Mouse (Mus musculus) embryonic facial prominence, embryonic 11.5 days (tissue): ENCODE measurements around the gene Rp9. TPM values are rescaled to one million over a fixed set of nuclear protein-coding genes. Genes with fewer than 3 reads are reported as not detected.
A peak's percentile ranks its signal among the peaks of the same experiment; 100 is the strongest.

Source experiments
- ATAC-seq: fragments of 200-750 bp; cut with Nextera tagmentation; replicated peaks from 2 replicates; pipeline ENCODE4 v1.8.0; 2017; ENCODE audit warnings: low read depth; ENCODE audit not compliant: insufficient number of reproducible peaks, low FRiP score, low TSS enrichment
- DNase-seq: peaks from one replicate; pipeline ENCODE4 v3.0.0-alpha.2; 2015; ENCODE audit warnings: low spot score
- H3K27ac ChIP-seq: fragments of 300-500 bp; sonication (generic); replicated peaks from 2 replicates; pipeline ENCODE4 v1.5.1; 2014; ENCODE audit warnings: mild to moderate bottlenecking, low read depth, low read length, control low read depth
- H3K27me3 ChIP-seq: fragments of 300-500 bp; sonication (generic); 2 replicates; pipeline ENCODE4 v1.6.1; 2014; ENCODE audit warnings: mild to moderate bottlenecking, low read length, moderate library complexity, mixed read lengths; ENCODE audit not compliant: control insufficient read depth, insufficient read depth
- H3K36me3 ChIP-seq: fragments of 300-500 bp; sonication (generic); replicated peaks from 2 replicates; pipeline ENCODE4 v1.6.1; 2014; ENCODE audit warnings: low read depth, mild to moderate bottlenecking, low read length, moderate library complexity, mixed read lengths; ENCODE audit not compliant: control insufficient read depth, insufficient read depth
- H3K4me1 ChIP-seq: fragments of 300-500 bp; sonication (generic); 2 replicates; pipeline ENCODE4 v1.6.1; 2014; ENCODE audit warnings: low read length, mixed read lengths; ENCODE audit not compliant: control insufficient read depth, insufficient read depth
- H3K4me2 ChIP-seq: fragments of 300-500 bp; sonication (generic); 2 replicates; pipeline ENCODE4 v1.6.1; 2014; ENCODE audit warnings: low read depth, mild to moderate bottlenecking, control low read depth, low read length, moderate library complexity
- H3K4me3 ChIP-seq: fragments of 300-500 bp; sonication (generic); 2 replicates; pipeline ENCODE4 v1.5.1; 2014; ENCODE audit warnings: low read depth, low read length, control low read depth
- H3K9ac ChIP-seq: fragments of 300-500 bp; sonication (generic); replicated peaks from 2 replicates; pipeline ENCODE4 v1.6.1; 2014; ENCODE audit warnings: mild to moderate bottlenecking, control low read depth, low read length
- H3K9me3 ChIP-seq: fragments of 300-500 bp; sonication (generic); replicated peaks from 2 replicates; pipeline ENCODE4 v1.6.1; 2016; ENCODE audit warnings: mild to moderate bottlenecking, low read length, inconsistent platforms, mixed read lengths; ENCODE audit not compliant: control insufficient read depth
- WGBS: fragments of 180-500 bp; shearing (Covaris S2); extraction: QIAGEN DNeasy Blood & Tissue Kit; methylation state at CpG from one replicate; pipeline ENCODE4 v1.1.7; 2014; 5-methylcytosine and 5-hydroxymethylcytosine counted together
- polyA plus RNA-seq: library from polyadenylated mRNA; unstranded; fragments of >200 nt; fragmentation: Nextera tagmentation; extraction: Ambion mirVana; gene quantifications from 2 replicates; pipeline ENCODE4 v1.2.1, GENCODE M21; 2014

Gene Rp9
- polyA plus RNA-seq, 1 experiment from 2014 or later: 56.1 TPM

DNA sequence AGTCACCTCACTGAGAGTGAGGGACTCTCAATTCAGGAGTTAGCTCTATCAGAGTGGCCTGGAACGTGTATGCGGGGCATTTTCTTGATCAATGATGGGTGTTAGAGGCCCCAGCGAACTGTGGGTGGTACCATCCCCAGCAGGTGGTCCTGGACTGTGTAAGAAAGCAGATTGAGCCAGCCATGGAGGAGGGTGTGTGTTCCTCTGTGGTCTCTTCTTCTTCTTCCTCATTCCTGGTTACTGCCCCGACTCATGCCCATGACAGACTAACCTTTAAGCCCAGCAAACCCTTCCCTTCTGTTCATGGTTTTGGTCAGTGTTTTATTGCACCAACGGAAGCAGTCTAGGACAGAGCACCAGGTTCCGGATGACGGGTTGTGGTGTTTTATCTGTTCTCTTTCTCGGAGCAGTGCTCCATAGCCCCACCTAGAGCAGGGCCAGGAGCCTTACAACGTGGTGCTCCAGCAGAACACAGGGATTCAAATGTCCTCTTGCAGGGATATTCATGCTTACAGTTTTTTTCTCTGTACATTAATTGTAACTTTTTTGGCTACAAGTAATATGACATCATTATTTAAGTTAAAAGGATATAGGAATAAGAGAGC, 24.8 kb upstream of the Rp9 start:
- Histone ChIP-seq H3K27me3 (no peaks in the 10 kb centered on the region), H3K27ac (no peak overlapping the region), H3K9me3 (no peaks in the 10 kb centered on the region), H3K4me3 (no peak overlapping the region), H3K4me1 (no peaks in the 10 kb centered on the region), H3K36me3 (no peaks in the 10 kb centered on the region), H3K4me2 (no peak overlapping the region), H3K9ac (no peak overlapping the region)
- 87% methylated on average over 9 of the region's 9 CpGs for WGBS
- no peak for DNase-seq
- no peak for ATAC-seq

DNA sequence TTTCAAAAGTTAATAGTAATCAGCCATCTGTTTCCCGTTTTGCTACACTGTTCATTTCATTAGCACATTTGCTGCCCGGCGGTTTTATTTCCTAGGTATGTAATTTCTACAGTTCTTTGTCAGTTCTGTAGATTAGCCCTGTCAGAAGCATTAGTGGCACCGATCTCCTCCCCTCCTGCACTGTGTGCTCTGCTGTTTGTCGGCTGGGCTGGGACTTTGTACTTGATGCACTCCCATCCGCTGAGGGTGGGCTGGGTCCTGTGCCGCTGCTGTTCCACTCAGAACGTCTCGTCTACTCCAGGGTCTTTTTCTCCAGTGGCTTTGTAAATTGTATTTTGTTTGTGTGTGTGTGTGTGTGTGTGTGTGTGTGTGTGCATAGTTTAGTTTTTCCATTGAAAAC, 19.4 kb upstream of the Rp9 start:
- DNase-seq (no peak), ATAC-seq (no peak)
- WGBS: 59% methylated on average over 9 of the region's 9 CpGs

DNA sequence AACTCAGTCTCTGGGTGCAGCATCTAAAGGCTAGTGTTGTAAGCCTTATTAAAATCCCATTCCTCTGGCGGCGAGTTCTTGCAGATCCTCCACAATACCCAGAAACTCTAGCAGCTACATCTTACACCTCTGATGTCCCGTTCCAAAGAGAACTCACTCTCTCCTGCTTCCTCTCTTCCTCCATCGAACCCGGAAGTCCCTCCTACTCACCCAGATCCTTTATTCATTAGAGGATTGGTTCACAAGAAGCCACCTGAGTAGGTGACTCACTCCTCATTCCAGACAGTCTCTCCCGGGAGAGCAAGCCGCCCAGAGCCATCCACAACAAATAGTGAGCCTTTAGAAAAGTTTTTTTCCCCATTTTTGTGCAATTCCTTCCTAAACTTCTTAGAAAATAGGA, 16.7 kb upstream of the Rp9 start:
- DNase-seq (no peak), ATAC-seq (no peak)
- H3K4me2 ChIP-seq: no peak overlapping the region
- no peaks in the 10 kb centered on the region for H3K27me3 ChIP-seq
- WGBS: 85% methylated on average over 7 of the region's 7 CpGs
- no peak overlapping the region for H3K9ac ChIP-seq
- H3K4me1 ChIP-seq: no peaks in the 10 kb centered on the region
- no peaks in the 10 kb centered on the region for H3K36me3 ChIP-seq
- no peak overlapping the region for H3K27ac ChIP-seq
- H3K4me3 ChIP-seq: no peak overlapping the region
- H3K9me3 ChIP-seq: no peaks in the 10 kb centered on the region

More for the DNA sequence above, 19.4 kb upstream of the Rp9 start:
- Histone ChIP-seq H3K9ac (no peak overlapping the region), H3K4me2 (no peak overlapping the region), H3K4me1 (no peaks in the 10 kb centered on the region), H3K27ac (no peak overlapping the region), H3K9me3 (no peaks in the 10 kb centered on the region), H3K27me3 (no peaks in the 10 kb centered on the region), H3K36me3 (no peaks in the 10 kb centered on the region), H3K4me3 (no peak overlapping the region)

DNA sequence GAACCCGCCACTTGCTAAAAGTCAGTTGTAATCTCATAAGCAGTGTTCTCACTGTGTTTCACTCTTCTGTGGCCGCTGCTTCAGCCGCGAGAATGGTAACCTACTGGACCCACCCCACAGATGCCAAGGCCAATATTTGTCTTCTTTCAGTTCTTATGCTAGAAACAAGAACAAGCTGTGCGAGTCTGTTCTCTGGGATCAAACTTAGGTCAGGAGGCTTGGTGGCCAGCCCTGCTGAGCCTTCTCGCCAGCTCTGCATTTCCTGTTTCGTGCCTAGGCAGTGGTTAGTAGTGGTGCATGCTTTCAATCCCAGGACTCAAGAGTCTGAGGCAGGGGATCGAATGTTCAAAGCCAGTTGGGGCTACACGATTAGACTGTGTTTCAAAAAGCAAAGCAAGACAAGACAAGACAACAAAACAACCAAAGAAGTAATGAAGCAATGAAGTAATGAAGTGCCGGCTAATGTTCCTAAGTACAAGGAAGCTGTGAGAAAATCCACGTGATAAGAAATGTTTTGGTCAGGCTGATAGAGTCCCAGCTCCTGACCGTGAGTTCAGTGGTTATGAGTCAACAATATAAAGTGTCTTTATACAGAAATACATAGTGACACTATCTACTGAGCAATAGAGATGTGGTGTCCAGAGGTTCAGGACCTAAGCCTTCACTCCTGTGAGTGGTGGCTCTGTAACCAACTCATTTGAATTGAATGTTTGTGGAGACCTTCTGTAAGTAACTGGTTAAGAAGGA, 15.2 kb upstream of the Rp9 start:
- no peak for ATAC-seq
- H3K9me3 ChIP-seq: no peaks in the 10 kb centered on the region
- WGBS: 81% methylated on average over 12 of the region's 12 CpGs
- H3K9ac ChIP-seq: no peak overlapping the region
- no peaks in the 10 kb centered on the region for H3K4me1 ChIP-seq
- no peaks in the 10 kb centered on the region for H3K27me3 ChIP-seq
- H3K36me3 ChIP-seq: no peaks in the 10 kb centered on the region
- DNase-seq: no peak
- no peak overlapping the region for H3K4me2 ChIP-seq
- H3K4me3 ChIP-seq: no peak overlapping the region
- no peak overlapping the region for H3K27ac ChIP-seq

DNA sequence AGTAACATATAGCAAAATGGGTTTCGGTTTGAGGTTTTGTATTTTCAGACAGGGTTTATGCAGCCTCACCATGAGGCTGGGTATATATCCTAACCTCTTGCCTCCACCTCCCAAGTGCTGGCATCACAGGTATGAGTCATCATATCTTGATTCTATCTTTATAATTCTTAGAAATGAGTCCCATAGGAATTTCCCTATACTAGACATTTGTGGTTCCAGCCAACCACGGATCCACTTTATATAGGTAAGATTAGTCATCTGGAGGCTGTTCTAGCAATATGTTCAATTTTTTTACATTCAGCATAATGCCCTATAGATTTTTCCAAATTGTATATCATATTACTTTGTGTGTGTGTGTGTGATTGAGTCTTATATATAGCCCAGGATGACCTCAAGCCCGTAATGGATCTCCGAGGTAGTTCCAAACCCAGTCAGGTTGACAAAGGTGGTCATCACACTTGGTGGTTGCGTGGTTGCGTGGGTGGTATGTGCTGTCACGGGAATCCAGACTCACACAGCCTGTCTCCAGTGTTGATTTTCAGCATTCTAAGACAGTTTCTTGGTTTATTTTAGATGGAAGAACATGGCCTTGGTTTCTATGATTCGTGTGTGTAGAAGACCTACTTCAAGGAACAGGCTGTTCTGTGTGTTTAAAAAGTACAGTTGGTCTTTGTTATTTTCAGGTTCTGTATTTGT, 14.5 kb upstream of the Rp9 start:
- 91% methylated on average over 8 of the region's 8 CpGs for WGBS
- Histone ChIP-seq H3K4me1 (no peaks in the 10 kb centered on the region), H3K4me3 (no peak overlapping the region), H3K4me2 (no peak overlapping the region), H3K27me3 (no peaks in the 10 kb centered on the region), H3K36me3 (no peaks in the 10 kb centered on the region), H3K9ac (no peak overlapping the region), H3K9me3 (no peaks in the 10 kb centered on the region), H3K27ac (no peak overlapping the region)
- DNase-seq (no peak), ATAC-seq (no peak)

DNA sequence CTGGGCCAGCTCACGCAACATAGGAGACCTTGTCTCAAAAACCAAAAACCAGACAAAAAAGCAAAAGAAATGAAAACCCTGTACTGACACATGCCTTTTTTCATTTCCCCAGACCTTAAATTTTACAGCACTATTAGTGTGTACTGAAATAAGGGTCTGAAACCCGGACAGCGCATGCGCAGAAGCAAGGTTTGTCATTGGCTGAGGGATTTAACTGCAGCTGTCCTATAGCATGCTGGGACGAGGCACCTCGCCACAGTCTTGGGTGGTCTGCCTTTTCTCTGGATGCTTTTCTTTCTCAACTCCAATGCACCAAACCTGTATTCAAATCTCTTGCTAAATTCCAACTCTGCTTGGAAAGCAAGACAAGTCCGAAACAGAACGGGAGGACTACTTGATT, 9.4 kb upstream of the Rp9 start:
- Histone ChIP-seq H3K9ac (no peak overlapping the region), H3K4me3 (no peak overlapping the region), H3K4me2 (no peak overlapping the region), H3K27ac (no peak overlapping the region), H3K4me1 (no peaks in the 10 kb centered on the region), H3K36me3 (no peaks in the 10 kb centered on the region), H3K9me3 (no peaks in the 10 kb centered on the region), H3K27me3 (no peaks in the 10 kb centered on the region)
- no peak for DNase-seq
- WGBS: 88% methylated on average over 8 of the region's 8 CpGs
- no peak for ATAC-seq

DNA sequence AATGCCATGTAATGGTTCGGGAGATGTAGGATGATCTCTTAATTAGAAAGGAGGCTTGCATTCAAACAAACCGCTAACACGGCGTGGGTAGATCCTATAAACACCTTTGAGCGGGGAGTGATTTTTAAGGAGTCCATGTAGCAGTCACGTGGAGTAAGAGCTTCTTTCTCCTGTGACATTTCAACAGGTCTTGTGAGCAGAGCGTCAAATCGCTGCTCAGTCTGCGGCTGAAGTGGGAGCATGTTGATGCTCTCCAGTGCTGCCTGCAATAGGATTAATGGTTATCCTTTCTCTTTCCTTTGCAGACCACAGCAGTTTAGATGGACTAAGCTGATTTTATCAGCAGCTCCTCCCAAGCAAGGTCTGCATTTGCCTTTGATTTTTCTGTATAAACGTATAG, 6.7 kb upstream of the Rp9 start:
- H3K4me1 ChIP-seq: no peaks in the 10 kb centered on the region
- 5% methylated on average over 10 of the region's 10 CpGs for WGBS
- no peaks in the 10 kb centered on the region for H3K9me3 ChIP-seq
- no peak overlapping the region for H3K27ac ChIP-seq
- ATAC-seq (no peak), DNase-seq (no peak)
- H3K4me2 ChIP-seq: peak overlapping the region; percentile 69
- H3K4me3 ChIP-seq: peak overlapping the region; percentile 66
- no peaks in the 10 kb centered on the region for H3K27me3 ChIP-seq
- peak overlapping the region; percentile 60 for H3K9ac ChIP-seq
- H3K36me3 ChIP-seq: no peaks in the 10 kb centered on the region

DNA sequence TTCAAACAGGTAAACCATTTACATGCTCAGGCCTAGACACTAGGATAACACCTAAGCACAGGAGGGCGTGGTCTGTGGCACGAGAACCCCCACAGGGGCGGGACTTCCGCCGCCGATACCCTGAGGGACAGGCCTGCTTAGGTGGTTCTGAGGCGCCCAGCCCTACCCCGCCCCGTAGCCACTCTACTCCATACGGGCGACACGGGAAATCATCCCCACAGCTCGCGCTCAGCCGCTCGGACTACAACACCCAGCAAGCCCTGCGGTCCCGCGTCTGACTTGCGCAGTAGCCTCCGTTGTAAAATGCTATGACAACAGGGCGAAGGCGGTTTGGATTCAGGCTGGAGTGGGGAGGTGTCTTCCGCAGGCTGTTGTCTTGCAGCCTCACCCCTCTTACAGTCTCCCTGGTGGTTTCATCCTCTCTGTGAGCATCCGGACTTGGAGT, 5.9 kb upstream of the Rp9 start, which contains the start of gene Bbs9:
Gene Bbs9, plus strand, starts transcription at position 292 of the 445 bp plus-strand sequence.
- no peaks in the 10 kb centered on the region for H3K9me3 ChIP-seq
- ATAC-seq (peak; percentile 100), DNase-seq (peak; percentile 95)
- WGBS: under 1% methylated on average over 25 of the region's 25 CpGs
- H3K4me3 ChIP-seq: peak within 1 kb of the TSS; percentile 66
- H3K27me3 ChIP-seq: no peaks in the 10 kb centered on the region
- no peak within 1 kb of the TSS for H3K27ac ChIP-seq
- H3K4me2 ChIP-seq: peak within 1 kb of the TSS; percentile 69
- H3K9ac ChIP-seq: peak within 1 kb of the TSS; percentile 60
- no peaks in the 10 kb centered on the region for H3K36me3 ChIP-seq
- no peaks in the 10 kb centered on the region for H3K4me1 ChIP-seq
